Mouse (Mus musculus) cortical plate, adult 2 months (tissue): Measurements from ENCODE around the gene Stk16. TPM values are rescaled to one million over a fixed set of nuclear protein-coding genes. Genes with fewer than 3 reads are reported as not detected.
A peak's percentile ranks its signal among the peaks of the same experiment; 100 is the strongest.

ENCODE experiments used
- H3K27ac ChIP-seq: fragments of 200-500 bp; 2 replicates; pipeline ENCODE4 v1.5.1; 2012; ENCODE audit warnings: low read length, control low read depth, inconsistent platforms; ENCODE audit not compliant: insufficient read depth
- H3K4me1 ChIP-seq: fragments of 200-500 bp; 2 replicates; pipeline ENCODE4 v1.6.1; 2011; ENCODE audit warnings: low read length; ENCODE audit not compliant: control insufficient read depth, insufficient read depth
- H3K4me3 ChIP-seq: fragments of 200-500 bp; 2 replicates; pipeline ENCODE4 v1.5.1; 2011; ENCODE audit warnings: mild to moderate bottlenecking, low read length, control low read depth; ENCODE audit not compliant: insufficient read depth
- CTCF ChIP-seq: fragments of 200-500 bp; IDR thresholded peaks from 2 replicates; pipeline ENCODE4 v1.5.1; 2011; ENCODE audit warnings: mild to moderate bottlenecking, control low read depth, low read length; ENCODE audit not compliant: insufficient read depth; ENCODE audit errors: extremely low read depth
- POLR2A ChIP-seq: fragments of 200-500 bp; IDR thresholded peaks from 2 replicates; pipeline ENCODE4 v1.6.1; 2011; ENCODE audit warnings: mild to moderate bottlenecking, low read length, control low read depth; ENCODE audit not compliant: insufficient read depth; ENCODE audit errors: extremely low read depth
- polyA plus RNA-seq: library from polyadenylated mRNA; depleted of rRNA; stranded (reverse); fragments of >200 nt; gene quantifications from 2 replicates; pipeline ENCODE4 v1.2.3, GENCODE M21; 2012

The Stk16 gene
- polyA plus RNA-seq, 1 experiment, result 159 TPM

GRCm38 (mm10) chr1:75234606-75235005 is 24.0 kb downstream of the Stk16 start:
- H3K4me3 ChIP-seq, result no peak overlapping the region
- TF ChIP-seq POLR2A, result 0 out of 2 replicates have a peak, but pooled peaks have one; percentile 22
- TF ChIP-seq CTCF, result peak; percentile 69
- peaks cover 1% of the 10 kb centered on the region; the same call in 1 of the 2 replicates for H3K4me1 ChIP-seq
- H3K27ac ChIP-seq, result no peak overlapping the region

GRCm38 (mm10) chr1:75236117-75237050 is 25.7 kb downstream of the Stk16 start, which contains the start of gene Dnajb2:
Gene Dnajb2, plus strand, starts transcription at chr1:75236406.
- H3K27ac ChIP-seq, result peak within 1 kb of the TSS; percentile 99
- TF ChIP-seq CTCF, result no peak
- peak; percentile 88 for TF ChIP-seq POLR2A
- H3K4me1 ChIP-seq, result peaks cover 1% of the 10 kb centered on the region; the same call in 1 of the 2 replicates
- peak within 1 kb of the TSS; percentile 59 for H3K4me3 ChIP-seq

GRCm38 (mm10) chr1:75239591-75239990 is 29.0 kb downstream of the Stk16 start:
- TF ChIP-seq POLR2A, result no peak
- no peak for TF ChIP-seq CTCF

GRCm38 (mm10) chr1:75243411-75243810 is 32.8 kb downstream of the Stk16 start:
- Histone ChIP-seq H3K4me1 (peaks cover 2% of the 10 kb centered on the region), H3K4me3 (no peak overlapping the region), H3K27ac (no peak overlapping the region)
- TF ChIP-seq POLR2A, result no peak
- TF ChIP-seq CTCF, result no peak

More at GRCm38 (mm10) chr1:75239591-75239990, 29.0 kb downstream of the Stk16 start:
- H3K4me3 ChIP-seq, result no peak overlapping the region; the same call in 1 of the 2 replicates
- peaks cover 1% of the 10 kb centered on the region; the same call in 1 of the 2 replicates for H3K4me1 ChIP-seq
- H3K27ac ChIP-seq, result peak overlapping the region; percentile 91

GRCm38 (mm10) chr1:75244175-75244826 is 33.7 kb downstream of the Stk16 start:
- H3K27ac ChIP-seq, result peak overlapping the region; percentile 32; the same call in 1 of the 2 replicates

GRCm38 (mm10) chr1:75244836-75245235 is 34.2 kb downstream of the Stk16 start:
- Histone ChIP-seq H3K27ac (peak overlapping the region; percentile 32; the same call in 1 of the 2 replicates), H3K4me3 (no peak overlapping the region), H3K4me1 (peaks cover 2% of the 10 kb centered on the region)
- TF ChIP-seq CTCF, result no peak
- TF ChIP-seq POLR2A, result no peak

More at GRCm38 (mm10) chr1:75244175-75244826, 33.7 kb downstream of the Stk16 start:
- Histone ChIP-seq H3K4me3 (no peak overlapping the region), H3K4me1 (peaks cover 2% of the 10 kb centered on the region)
- TF ChIP-seq CTCF (no peak), POLR2A (no peak)

- Histone ChIP-seq H3K4me1 (peaks cover 3% of the 10 kb centered on the region), H3K27ac (peak overlapping the region; percentile 85), H3K4me3 (no peak overlapping the region)
- no peak for TF ChIP-seq POLR2A
- TF ChIP-seq CTCF, result no peak
Observed at GRCm38 (mm10) chr1:75247071-75247930, 36.7 kb downstream of the Stk16 start.

GRCm38 (mm10) chr1:75248041-75248772 is 37.6 kb downstream of the Stk16 start:
- Histone ChIP-seq H3K4me3 (no peak overlapping the region), H3K4me1 (peaks cover 3% of the 10 kb centered on the region), H3K27ac (peak overlapping the region; percentile 85)
- no peak for TF ChIP-seq CTCF
